Mouse (Mus musculus) gastrocnemius, postnatal 10 days (tissue): ENCODE results near the gene Pitpnm2. TPM values are rescaled to one million over a fixed set of nuclear protein-coding genes. Genes with fewer than 3 reads are reported as not detected.

Source experiments
- total RNA-seq, 2 experiments: library from RNA; stranded (reverse); gene quantifications; 2 replicates each; pipeline ENCODE4 v1.2.3; 2021

The Pitpnm2 gene
- total RNA-seq, 2 experiments from 2014 or later, result 20.8 to 25.4 TPM

Other genes with a start within 250 kb of the Pitpnm2 start
- 10 to 100 TPM; 11.9 to 13.4 TPM for gene Vps37b, start 217.5 kb downstream of the Pitpnm2 start, total RNA-seq
- 1 to 10 TPM; 4.2 to 4.4 TPM for gene Abcb9, start 154.0 kb downstream of the Pitpnm2 start, total RNA-seq
- gene Ogfod2, start 137.5 kb downstream of the Pitpnm2 start, total RNA-seq, result 1 to 10 TPM; 7.2 to 8.8 TPM
- gene Arl6ip4, start 133.7 kb downstream of the Pitpnm2 start, total RNA-seq, result 10 to 100 TPM; 53.8 to 64.3 TPM
- 1 to 10 TPM; 4.8 to 6.1 TPM for gene Mphosph9, start 78.2 kb upstream of the Pitpnm2 start, total RNA-seq
- 1 to 10 TPM; 7.3 to 9.5 TPM for gene 2810006K23Rik, start 78.3 kb upstream of the Pitpnm2 start, total RNA-seq
- gene Cdk2ap1, start 113.3 kb upstream of the Pitpnm2 start, total RNA-seq, result 100 to 1,000 TPM; 165 to 169 TPM
- 10 to 100 TPM; 38.8 to 44.3 TPM for gene Sbno1, start 176.2 kb upstream of the Pitpnm2 start, total RNA-seq
- 10 to 100 TPM; 37.2 to 43.6 TPM for gene Kmt5a, start 190.2 kb upstream of the Pitpnm2 start, total RNA-seq
- gene Rilpl2, start 228.6 kb upstream of the Pitpnm2 start, total RNA-seq, result 1 to 10 TPM; 6.6 to 7.9 TPM
- gene Snrnp35, start 233.4 kb upstream of the Pitpnm2 start, total RNA-seq, result 10 to 100 TPM; 21.8 to 23.6 TPM